Mouse (Mus musculus): ENCODE results near the gene Ncmap. TPM values are rescaled to one million over a fixed set of nuclear protein-coding genes. Genes with fewer than 3 reads are reported as not detected.
"Not testable (repeated sequence)": the region's sequence is repeated elsewhere in the genome, so short reads cannot be mapped to it uniquely, and the experiment has no call there.

Gene Ncmap
- polyA plus RNA-seq, 1 experiment from 2014 or later: 0.55 TPM

- whole genome bisulfite sequencing: 77% methylated on average over 5 of the region's 5 CpGs
- no peak for ATAC-seq (replicated peaks; ENCODE audit: insufficient number of reproducible peaks, insufficient read depth, low FRiP score, low read depth)
- H3K27ac ChIP-seq: no peak overlapping the region
- no peak overlapping the region for H3K4me3 ChIP-seq
- H3K4me2 ChIP-seq: no peak overlapping the region
- no peaks in the 10 kb centered on the region for H3K9me3 ChIP-seq (replicated peaks)
- H3K27me3 ChIP-seq: no peaks in the 10 kb centered on the region
- no peaks in the 10 kb centered on the region for H3K4me1 ChIP-seq (replicated peaks)
- no peak overlapping the region for H3K9ac ChIP-seq
- H3K36me3 ChIP-seq: no peaks in the 10 kb centered on the region
Observed at GRCm38 (mm10) chr4:135373299-135373698, 24.7 kb downstream of the Ncmap start.

- Histone ChIP-seq H3K9ac (no peak overlapping the region), H3K27me3 (no peaks in the 10 kb centered on the region), H3K4me2 (no peak overlapping the region), H3K27ac (no peak overlapping the region), H3K4me3 (no peak overlapping the region), H3K4me1 (replicated peaks) (no peaks in the 10 kb centered on the region), H3K9me3 (replicated peaks) (no peaks in the 10 kb centered on the region), H3K36me3 (no peaks in the 10 kb centered on the region)
- WGBS: 81% methylated on average over 11 of the region's 11 CpGs
- no peak for ATAC-seq (replicated peaks; ENCODE audit: insufficient number of reproducible peaks, insufficient read depth, low FRiP score, low read depth)
Observed at GRCm38 (mm10) chr4:135370372-135370771, 27.7 kb downstream of the Ncmap start.

- ATAC-seq (replicated peaks; ENCODE audit: insufficient number of reproducible peaks, insufficient read depth, low FRiP score, low read depth): no peak
- H3K9ac ChIP-seq: no peak overlapping the region
Observed at GRCm38 (mm10) chr4:135362828-135363227, 35.2 kb downstream of the Ncmap start.

GRCm38 (mm10) chr4:135361722-135362121 is 36.3 kb downstream of the Ncmap start:
- H3K4me2 ChIP-seq: no peak overlapping the region
- ATAC-seq (replicated peaks; ENCODE audit: insufficient number of reproducible peaks, insufficient read depth, low FRiP score, low read depth): no peak
- H3K27me3 ChIP-seq: peaks cover 11% of the 10 kb centered on the region; the same call in 1 of the 2 replicates
- no peak overlapping the region for H3K9ac ChIP-seq
- no peak overlapping the region for H3K4me3 ChIP-seq
- no peaks in the 10 kb centered on the region for H3K36me3 ChIP-seq
- WGBS: 86% methylated on average over 12 of the region's 12 CpGs
- no peaks in the 10 kb centered on the region for H3K9me3 ChIP-seq (replicated peaks)
- H3K27ac ChIP-seq: no peak overlapping the region
- H3K4me1 ChIP-seq (replicated peaks): no peaks in the 10 kb centered on the region

More at GRCm38 (mm10) chr4:135362828-135363227, 35.2 kb downstream of the Ncmap start:
- Histone ChIP-seq H3K4me1 (replicated peaks) (no peaks in the 10 kb centered on the region), H3K9me3 (replicated peaks) (no peaks in the 10 kb centered on the region), H3K4me2 (no peak overlapping the region), H3K4me3 (no peak overlapping the region), H3K27me3 (peaks cover 11% of the 10 kb centered on the region; the same call in 1 of the 2 replicates), H3K36me3 (no peaks in the 10 kb centered on the region), H3K27ac (no peak overlapping the region)
- WGBS: 40% methylated on average over 6 of the region's 6 CpGs

GRCm38 (mm10) chr4:135358736-135359135 is 39.3 kb downstream of the Ncmap start:
- Histone ChIP-seq H3K4me2 (no peak overlapping the region), H3K4me3 (no peak overlapping the region), H3K9ac (no peak overlapping the region), H3K9me3 (replicated peaks) (no peaks in the 10 kb centered on the region), H3K36me3 (no peaks in the 10 kb centered on the region), H3K4me1 (replicated peaks) (peaks cover 8% of the 10 kb centered on the region), H3K27me3 (peaks cover 11% of the 10 kb centered on the region; the same call in 1 of the 2 replicates), H3K27ac (no peak overlapping the region)
- ATAC-seq (replicated peaks; ENCODE audit: insufficient number of reproducible peaks, insufficient read depth, low FRiP score, low read depth): no peak
- 1% methylated on average over 6 of the region's 6 CpGs for WGBS

GRCm38 (mm10) chr4:135357221-135357920 is 40.7 kb downstream of the Ncmap start:
- peaks cover 11% of the 10 kb centered on the region; the same call in 1 of the 2 replicates for H3K27me3 ChIP-seq
- H3K9ac ChIP-seq: no peak overlapping the region
- H3K27ac ChIP-seq: no peak overlapping the region
- no peaks in the 10 kb centered on the region for H3K36me3 ChIP-seq
- H3K4me2 ChIP-seq: no peak overlapping the region
- H3K9me3 ChIP-seq (replicated peaks): no peaks in the 10 kb centered on the region
- WGBS: 78% methylated on average over 12 of the region's 12 CpGs
- no peak overlapping the region for H3K4me3 ChIP-seq
- ATAC-seq (replicated peaks; ENCODE audit: insufficient number of reproducible peaks, insufficient read depth, low FRiP score, low read depth): no peak
- peaks cover 8% of the 10 kb centered on the region for H3K4me1 ChIP-seq (replicated peaks)

- no peaks in the 10 kb centered on the region for H3K36me3 ChIP-seq
- H3K9me3 ChIP-seq (replicated peaks): no peaks in the 10 kb centered on the region
- H3K4me1 ChIP-seq (replicated peaks): peaks cover 20% of the 10 kb centered on the region
- H3K4me2 ChIP-seq: no peak overlapping the region
- WGBS: 71% methylated on average over 9 of the region's 9 CpGs
- no peak overlapping the region for H3K4me3 ChIP-seq
- no peak overlapping the region for H3K27ac ChIP-seq
- no peak overlapping the region for H3K9ac ChIP-seq
- H3K27me3 ChIP-seq: no peaks in the 10 kb centered on the region
- ATAC-seq (replicated peaks; ENCODE audit: insufficient number of reproducible peaks, insufficient read depth, low FRiP score, low read depth): no peak
Observed at GRCm38 (mm10) chr4:135355886-135356550, 42.0 kb downstream of the Ncmap start.

- H3K4me3 ChIP-seq: not testable (repeated sequence)
Observed at GRCm38 (mm10) chr4:135354751-135355150, 43.3 kb downstream of the Ncmap start.

GRCm38 (mm10) chr4:135353794-135354450 is 44.1 kb downstream of the Ncmap start:
- Histone ChIP-seq H3K27ac (peak overlapping the region; percentile 97), H3K27me3 (no peaks in the 10 kb centered on the region), H3K36me3 (peaks cover 3% of the 10 kb centered on the region; the same call in 1 of the 2 replicates), H3K9ac (peak overlapping the region; percentile 57), H3K4me1 (replicated peaks) (peaks cover 20% of the 10 kb centered on the region), H3K9me3 (replicated peaks) (no peaks in the 10 kb centered on the region), H3K4me2 (peak overlapping the region; percentile 78), H3K4me3 (peak overlapping the region; percentile 72)
- no peak for ATAC-seq (replicated peaks; ENCODE audit: insufficient number of reproducible peaks, insufficient read depth, low FRiP score, low read depth)
- 8% methylated on average over 12 of the region's 12 CpGs for WGBS

More at GRCm38 (mm10) chr4:135354751-135355150, 43.3 kb downstream of the Ncmap start:
- H3K4me2 ChIP-seq; H3K27ac ChIP-seq; H3K36me3 ChIP-seq; H3K27me3 ChIP-seq; ATAC-seq (replicated peaks; ENCODE audit: insufficient number of reproducible peaks, insufficient read depth, low FRiP score, low read depth); H3K9me3 ChIP-seq (replicated peaks); H3K9ac ChIP-seq: not testable (repeated sequence)
- H3K4me1 ChIP-seq (replicated peaks): peaks cover 20% of the 10 kb centered on the region

- Histone ChIP-seq H3K4me2 (peak within 1 kb of the TSS; percentile 78), H3K4me3 (peak within 1 kb of the TSS; percentile 72), H3K9ac (peak within 1 kb of the TSS; percentile 97), H3K27me3 (no peaks in the 10 kb centered on the region), H3K4me1 (replicated peaks) (peaks cover 20% of the 10 kb centered on the region), H3K27ac (peak within 1 kb of the TSS; percentile 97), H3K36me3 (peaks cover 7% of the 10 kb centered on the region; the same call in 1 of the 2 replicates), H3K9me3 (replicated peaks) (no peaks in the 10 kb centered on the region)
- under 1% methylated on average over 69 of the region's 69 CpGs for WGBS
- ATAC-seq (replicated peaks; ENCODE audit: insufficient number of reproducible peaks, insufficient read depth, low FRiP score, low read depth): peak; percentile 94
Observed at GRCm38 (mm10) chr4:135353066-135353793, 44.8 kb downstream of the Ncmap start, which contains the start of gene Srrm1. Gene Srrm1, minus strand, starts transcription at chr4:135353321.

Data from heart, embryonic 15.5 days (tissue).